In the genomic region with DNA sequence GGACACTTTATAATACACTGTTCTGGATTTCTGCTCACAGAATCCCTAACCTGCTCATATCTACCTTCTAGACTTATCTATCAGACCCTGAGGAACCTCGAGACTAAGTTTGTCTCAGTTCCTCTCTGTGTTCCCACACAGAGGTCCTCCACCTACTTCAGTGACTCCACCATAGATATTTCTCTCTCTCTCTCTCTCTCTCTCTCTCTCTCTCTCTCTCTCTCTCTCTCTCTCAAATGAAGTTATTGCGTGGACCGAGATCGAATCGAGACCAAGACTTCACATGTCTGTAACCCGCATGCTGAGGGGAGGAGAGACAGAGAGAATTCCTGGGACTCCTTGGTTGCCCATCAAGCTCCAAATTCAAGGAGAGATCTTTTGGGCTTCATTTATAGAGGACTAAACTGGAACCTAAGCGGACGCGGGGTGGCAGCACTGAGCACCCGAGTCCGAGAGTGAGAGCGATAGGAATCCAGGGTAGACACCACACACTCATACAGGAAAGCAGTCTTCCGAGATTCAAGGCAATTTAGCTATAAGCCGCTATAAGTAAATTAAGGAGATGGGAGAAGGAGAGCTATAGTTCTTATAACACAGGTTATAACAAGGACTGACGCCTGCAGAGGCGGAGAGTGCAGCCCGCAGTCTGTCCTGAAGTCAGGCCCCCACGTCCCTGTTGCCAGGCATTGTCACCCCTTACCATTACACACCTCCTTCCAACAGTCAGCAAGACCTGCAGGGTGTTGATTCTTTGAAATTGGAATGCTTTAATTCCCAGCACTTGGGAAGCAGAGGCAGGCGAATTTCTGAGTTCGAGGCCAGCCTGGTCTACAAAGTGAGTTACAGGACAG, we compare ENCODE assay signal across 9 mouse cellular contexts. TPM values are rescaled to one million over a fixed set of nuclear protein-coding genes. Genes with fewer than 3 reads are reported as not detected.
DNase-seq lines count a peak whose midpoint lies in the region; ATAC-seq and TF ChIP-seq lines count a peak whose summit lies in the region.
"Had no signal": no experiment of that assay in that cellular context is flagged by ENCODE, and none has a peak within 500 bp of the region (broad histone marks: within the 10 kb centered on the region; RNA-seq: fewer than 3 reads in every experiment).

No protein-coding gene starts in this region.

- peak overlapping the region; percentile 47 for H3K4me3 ChIP-seq in ES-Bruce4 (ENCODE audit: low read depth, low read length)
- H3K4me3 ChIP-seq in forebrain, embryonic 14.5 days (ENCODE audit: low read depth, low read length) = 0 out of 2 replicates have a peak overlapping the region, but pooled peaks have one; percentile 7
- peak overlapping the region; percentile 20 for H3K4me3 ChIP-seq in lung, adult 2 months (replicated peaks; ENCODE audit: extremely low read depth, low read depth, low read length)
- no peak overlapping the region for H3K4me3 ChIP-seq in olfactory bulb, adult 2 months (ENCODE audit: insufficient read depth, low read depth, low read length)
- no peak overlapping the region for H3K4me3 ChIP-seq in thymus, adult 2 months (ENCODE audit: control insufficient read depth, insufficient read depth, low read length)

- H3K27ac ChIP-seq in ES-Bruce4 (ENCODE audit: insufficient read depth, low read length) = no peak overlapping the region
- no peak overlapping the region for H3K27ac ChIP-seq in forebrain, embryonic 14.5 days (ENCODE audit: low read depth, low read length)
- no peak overlapping the region for H3K27ac ChIP-seq in olfactory bulb, adult 2 months (ENCODE audit: insufficient read depth, low read depth, low read length)
- H3K27ac ChIP-seq in thymus, adult 2 months (ENCODE audit: control insufficient read depth, insufficient read depth, low read length) = no peak overlapping the region
- H3K27ac ChIP-seq: macrophage had no signal

- no peak for TF ChIP-seq EP300 in ES-Bruce4 (IDR thresholded peaks at IDR 0.05; ENCODE audit: insufficient read depth, low read depth, low read length)

- TF ChIP-seq CTCF in ES-Bruce4 (IDR thresholded peaks at IDR 0.05; ENCODE audit: low read depth, low read length) = peak; percentile 76
- peak; percentile 85 for TF ChIP-seq CTCF in lung, adult 2 months (IDR thresholded peaks at IDR 0.05; ENCODE audit: insufficient read depth, low read length)
- TF ChIP-seq CTCF in olfactory bulb, adult 2 months (IDR thresholded peaks at IDR 0.05; ENCODE audit: insufficient read depth, low read depth, low read length) = peak; percentile 74
- peak; percentile 74; the same call in 1 of the 2 replicates for TF ChIP-seq CTCF in thymus, adult 2 months (IDR thresholded peaks at IDR 0.05; ENCODE audit: borderline replicate concordance, control insufficient read depth, extremely low read depth, insufficient read depth, low read length, poor library complexity)

- ATAC-seq in forebrain, embryonic 14.5 days = peak; percentile 64; the same call in 1 of the 2 replicates

- 0 out of 2 replicates have a peak overlapping the region, but pooled peaks have one; percentile 46 for H3K9ac ChIP-seq in ES-Bruce4 (ENCODE audit: low read depth, poor library complexity, severe bottlenecking)
- H3K9ac ChIP-seq in forebrain, embryonic 14.5 days (ENCODE audit: low read length) = peak overlapping the region; percentile 35; the same call in 1 of the 2 replicates

- H3K27me3 ChIP-seq in ES-Bruce4 (ENCODE audit: control insufficient read depth, insufficient read depth, low read length, poor library complexity, severe bottlenecking) = no peaks in the 10 kb centered on the region
- H3K27me3 ChIP-seq in forebrain, embryonic 14.5 days (replicated peaks; ENCODE audit: control insufficient read depth, insufficient read depth, low read length) = no peaks in the 10 kb centered on the region
- H3K27me3 ChIP-seq in thymus, adult 2 months (ENCODE audit: control insufficient read depth, insufficient read depth, low read length) = no peaks in the 10 kb centered on the region

- intact Hi-C loops in heart, postnatal 14 days (cut with DNase I) = loop anchor here (1.0 to 10.0 kb wide), 4 partner anchors 69 to 475 kb away; a partner anchor contains a TSS

- no peaks in the 10 kb centered on the region for H3K36me3 ChIP-seq in ES-Bruce4 (ENCODE audit: control insufficient read depth, insufficient read depth, low read length, poor library complexity, severe bottlenecking)
- H3K36me3 ChIP-seq in forebrain, embryonic 14.5 days (ENCODE audit: control insufficient read depth, insufficient read depth, low read length) = no peaks in the 10 kb centered on the region
- no peaks in the 10 kb centered on the region for H3K36me3 ChIP-seq in thymus, adult 2 months (ENCODE audit: control insufficient read depth, insufficient read depth, low read length)

- 15% methylated on average over 20 of the region's 20 CpGs for WGBS in forebrain, embryonic 14.5 days
- WGBS in lung, adult 2 months = 15% methylated on average over 20 of the region's 20 CpGs
- WGBS in olfactory bulb, adult 2 months = 17% methylated on average over 20 of the region's 20 CpGs
- WGBS in thymus, adult 2 months = 29% methylated on average over 20 of the region's 20 CpGs

- peak overlapping the region; percentile 38; the same call in 1 of the 2 replicates for H3K4me2 ChIP-seq in forebrain, embryonic 14.5 days (ENCODE audit: low read length)

- H3K4me1 ChIP-seq in ES-Bruce4 (ENCODE audit: control insufficient read depth, insufficient read depth, low read length) = no peaks in the 10 kb centered on the region
- H3K4me1 ChIP-seq in forebrain, embryonic 14.5 days (ENCODE audit: control insufficient read depth, insufficient read depth, low read length) = peaks cover 3% of the 10 kb centered on the region; the same call in 1 of the 2 replicates
- H3K4me1 ChIP-seq in lung, adult 2 months (ENCODE audit: control insufficient read depth, insufficient read depth, low read length) = no peaks in the 10 kb centered on the region
- 0 out of 2 replicates have a peak, but pooled peaks cover 3% of the 10 kb centered on the region for H3K4me1 ChIP-seq in olfactory bulb, adult 2 months (ENCODE audit: control insufficient read depth, insufficient read depth, low read length)
- H3K4me1 ChIP-seq in thymus, adult 2 months (replicated peaks; ENCODE audit: control insufficient read depth, insufficient read depth, low read length) = peaks cover 3% of the 10 kb centered on the region; the same call in 1 of the 2 replicates

- peak; percentile 79 for DNase-seq in cerebellum, adult 11 months
- DNase-seq in forebrain, embryonic 14.5 days (ENCODE audit: low spot score) = peak; percentile 88
- DNase-seq in heart, postnatal 14 days = peak; percentile 88 to 92
- peak; percentile 65 to 93 for DNase-seq in layer of hippocampus, adult 18-20 months (ENCODE audit: low spot score in 2 of 2)
- DNase-seq in lung, adult 2 months = peak; percentile 84
- peak; percentile 83 for DNase-seq in thymus, adult 2 months

- H3K9me3 ChIP-seq in ES-Bruce4 (replicated peaks; ENCODE audit: control insufficient read depth, insufficient read depth, low read length, poor library complexity, severe bottlenecking) = no peaks in the 10 kb centered on the region
- H3K9me3 ChIP-seq in forebrain, embryonic 14.5 days (replicated peaks; ENCODE audit: control insufficient read depth, low read length) = no peaks in the 10 kb centered on the region

- TF ChIP-seq POLR2A in ES-Bruce4 (IDR thresholded peaks at IDR 0.05; ENCODE audit: insufficient read depth, low read length) = no peak
- no peak for TF ChIP-seq POLR2A in lung, adult 2 months (IDR thresholded peaks at IDR 0.05; ENCODE audit: borderline replicate concordance, extremely low read depth, low read depth, low read length)
- TF ChIP-seq POLR2A in olfactory bulb, adult 2 months (IDR thresholded peaks at IDR 0.05; ENCODE audit: insufficient read depth, low read depth, low read length) = no peak
- no peak for TF ChIP-seq POLR2A in thymus, adult 2 months (IDR thresholded peaks at IDR 0.05; ENCODE audit: control insufficient read depth, extremely low read depth, insufficient read depth, low read length, poor library complexity)

RNA-seq across cellular contexts. Expression of a gene that starts 9.9 kb away (rescaled TPM):
- polyA plus RNA-seq in ES-Bruce4 (2011; ENCODE audit: insufficient read depth, insufficient read length, low read depth, missing spikeins) = 2,044 and 2,161 TPM in 2 replicates
- polyA plus RNA-seq in forebrain, embryonic 14.5 days (2014; fragmentation: Nextera tagmentation; extraction: Ambion mirVana) = 553 and 718 TPM in 2 replicates
- 100 to 1,000 TPM; 400 to 478 TPM for total RNA-seq in heart, postnatal 14 days (2021)
- 100 to 1,000 TPM; 237 to 246 TPM for total RNA-seq in layer of hippocampus, adult 18-20 months (2021)
- 1,286 and 1,489 TPM in 2 replicates for polyA plus RNA-seq in lung, adult 2 months (2012; rRNA removed)
- 2,873 TPM in 1 of 2 replicates, not detected in the other for polyA plus RNA-seq in olfactory bulb, adult 2 months (2012; ENCODE audit: insufficient read depth, insufficient read length, low replicate concordance, missing spikeins)
- 3,906 and 3,990 TPM in 2 replicates for polyA plus RNA-seq in thymus, adult 2 months (2012; rRNA removed)

RNA-seq across cellular contexts. Expression of a gene that starts 27.0 kb away (rescaled TPM):
- polyA plus RNA-seq in ES-Bruce4 (2011; ENCODE audit: insufficient read depth, insufficient read length, low read depth, missing spikeins) = 29.6 and 32.2 TPM in 2 replicates
- 3.2 and 4.0 TPM in 2 replicates for polyA plus RNA-seq in forebrain, embryonic 14.5 days (2014; fragmentation: Nextera tagmentation; extraction: Ambion mirVana)
- total RNA-seq in heart, postnatal 14 days (2021) = 10 to 100 TPM; 26.4 to 27.0 TPM
- 10 to 100 TPM; 58.1 to 62.3 TPM for total RNA-seq in layer of hippocampus, adult 18-20 months (2021)
- 28.9 and 32.4 TPM in 2 replicates for polyA plus RNA-seq in lung, adult 2 months (2012; rRNA removed)
- polyA plus RNA-seq in olfactory bulb, adult 2 months (2012; ENCODE audit: insufficient read depth, insufficient read length, low replicate concordance, missing spikeins) = not detected in 2 replicates
- 41.7 and 41.9 TPM in 2 replicates for polyA plus RNA-seq in thymus, adult 2 months (2012; rRNA removed)

RNA-seq across cellular contexts. Expression of a gene that starts 35.7 kb away (rescaled TPM):
- 8.1 and 8.7 TPM in 2 replicates for polyA plus RNA-seq in ES-Bruce4 (2011; ENCODE audit: insufficient read depth, insufficient read length, low read depth, missing spikeins)
- polyA plus RNA-seq in forebrain, embryonic 14.5 days (2014; fragmentation: Nextera tagmentation; extraction: Ambion mirVana) = 0.61 and 1.3 TPM in 2 replicates
- 10 to 100 TPM; 23.4 to 23.9 TPM for total RNA-seq in heart, postnatal 14 days (2021)
- total RNA-seq in layer of hippocampus, adult 18-20 months (2021) = 1 to 10 TPM; 1.9 to 2.4 TPM
- 7.8 and 11.6 TPM in 2 replicates for polyA plus RNA-seq in lung, adult 2 months (2012; rRNA removed)
- not detected in 2 replicates for polyA plus RNA-seq in olfactory bulb, adult 2 months (2012; ENCODE audit: insufficient read depth, insufficient read length, low replicate concordance, missing spikeins)
- 11.6 and 13.0 TPM in 2 replicates for polyA plus RNA-seq in thymus, adult 2 months (2012; rRNA removed)

RNA-seq across cellular contexts. Expression of a gene that starts 36.3 kb away (rescaled TPM):
- 88.5 and 95.4 TPM in 2 replicates for polyA plus RNA-seq in ES-Bruce4 (2011; ENCODE audit: insufficient read depth, insufficient read length, low read depth, missing spikeins)
- 3.5 and 3.6 TPM in 2 replicates for polyA plus RNA-seq in forebrain, embryonic 14.5 days (2014; fragmentation: Nextera tagmentation; extraction: Ambion mirVana)
- 1 to 10 TPM; 2.6 to 3.0 TPM for total RNA-seq in heart, postnatal 14 days (2021)
- 1 to 10 TPM in 1 of 2 experiments, under 1 TPM in 1; 0.38 to 1.1 TPM for total RNA-seq in layer of hippocampus, adult 18-20 months (2021)
- 5.3 TPM in 2 replicates for polyA plus RNA-seq in lung, adult 2 months (2012; rRNA removed)
- polyA plus RNA-seq in olfactory bulb, adult 2 months (2012; ENCODE audit: insufficient read depth, insufficient read length, low replicate concordance, missing spikeins) = not detected in 2 replicates
- polyA plus RNA-seq in thymus, adult 2 months (2012; rRNA removed) = 8.1 and 20.2 TPM in 2 replicates

Comparison
In these comparisons a context has a peak if more than half of its experiments do, and no peak if none do; other contexts are left out.
1. H3K4me3 ChIP-seq: peak in ES-Bruce4 (single experiment), forebrain, embryonic 14.5 days (single experiment) and lung, adult 2 months (single experiment); none in olfactory bulb, adult 2 months (single experiment) and thymus, adult 2 months (single experiment).
2. Peak in every context shown above with its lines, with median percentiles within 50 percentile points of each other: CTCF ChIP-seq and DNase-seq.